Mouse (Mus musculus) spleen, postnatal 10 days (tissue): Measurements from ENCODE around the gene Rnf150.

Experiments used
- DNase-seq, 2 experiments: peaks; one replicate each; pipeline ENCODE4 v3.0.0; 2021 to 2022; ENCODE audit warnings: low spot score in 2 of 2

Rnf150 gene

DNA sequence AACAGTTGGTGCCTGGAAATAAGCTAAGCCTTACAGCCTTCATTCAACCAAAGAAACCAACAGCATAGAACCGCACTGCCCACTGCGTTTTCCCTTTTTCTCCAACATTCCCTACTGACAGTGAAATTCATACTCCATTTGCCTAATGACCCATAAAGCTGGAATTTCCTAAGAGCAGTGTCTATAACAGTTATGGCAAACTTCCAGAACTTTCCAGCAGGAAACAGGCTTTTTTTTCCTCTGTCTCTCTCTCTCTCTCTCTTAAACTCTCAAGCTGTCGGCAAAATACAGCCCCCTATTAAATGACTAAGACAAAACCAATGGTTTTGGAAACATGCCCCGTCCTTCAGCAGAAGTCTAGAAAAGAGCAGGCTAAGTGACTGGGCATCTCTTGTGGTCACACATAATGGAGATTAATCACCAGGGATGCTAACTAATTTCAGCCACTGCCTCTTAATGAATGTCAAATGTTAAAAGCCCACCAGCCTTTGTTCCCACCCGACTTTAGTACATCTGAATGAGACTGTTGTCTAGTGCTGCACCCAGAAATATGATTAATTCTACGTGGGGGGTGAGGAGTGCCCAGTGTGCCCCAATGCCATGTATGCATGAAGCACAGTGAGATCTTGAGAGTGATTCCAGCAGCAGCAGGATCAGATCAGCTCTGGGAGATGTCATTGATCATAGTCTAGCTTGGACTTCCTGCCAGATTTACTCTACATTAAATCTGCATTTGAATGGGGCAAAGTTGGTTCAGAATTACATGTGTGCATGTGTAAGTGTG lies 80.3 kb downstream of the Rnf150 start:
- DNase-seq = no peak

DNA sequence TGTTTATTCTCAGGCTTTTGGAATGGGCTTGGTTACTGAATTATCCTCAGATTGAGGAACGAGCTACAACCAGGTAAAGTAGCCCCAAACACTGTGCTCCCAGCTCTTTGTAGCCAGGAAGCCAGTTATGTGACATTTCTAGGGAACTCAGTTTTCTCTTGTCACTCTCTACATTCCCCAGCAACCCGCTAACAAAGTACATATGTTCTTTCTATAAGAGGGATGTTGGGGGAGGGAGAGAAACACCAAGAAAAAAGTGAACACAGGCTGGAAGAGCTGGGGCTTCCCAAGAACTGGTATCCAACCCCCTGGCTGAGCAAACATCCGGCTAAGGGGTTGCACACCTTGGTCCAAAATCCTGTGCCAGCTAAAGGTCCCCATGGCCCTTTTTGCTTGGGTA lies 82.7 kb downstream of the Rnf150 start:
- DNase-seq = no peak

DNA sequence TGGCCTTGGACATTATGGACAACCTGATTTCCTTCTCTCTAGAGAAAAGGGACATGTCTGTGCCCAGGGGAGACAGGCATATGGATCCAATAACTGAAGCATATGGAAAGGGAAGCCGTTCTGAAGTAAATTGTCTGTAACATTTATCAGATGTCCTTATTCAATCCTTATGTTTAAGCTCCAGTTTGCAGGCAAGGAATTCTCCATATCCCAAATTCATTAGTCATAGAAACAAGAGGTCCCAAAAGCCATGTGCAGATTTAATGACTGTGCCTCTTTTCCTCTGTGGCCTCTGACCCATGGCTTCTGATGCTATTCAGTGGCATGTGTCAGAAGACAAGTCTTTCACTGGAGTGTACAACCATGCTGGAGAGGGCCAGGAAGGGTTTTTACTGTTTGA lies 83.5 kb downstream of the Rnf150 start:
- no peak for DNase-seq

DNA sequence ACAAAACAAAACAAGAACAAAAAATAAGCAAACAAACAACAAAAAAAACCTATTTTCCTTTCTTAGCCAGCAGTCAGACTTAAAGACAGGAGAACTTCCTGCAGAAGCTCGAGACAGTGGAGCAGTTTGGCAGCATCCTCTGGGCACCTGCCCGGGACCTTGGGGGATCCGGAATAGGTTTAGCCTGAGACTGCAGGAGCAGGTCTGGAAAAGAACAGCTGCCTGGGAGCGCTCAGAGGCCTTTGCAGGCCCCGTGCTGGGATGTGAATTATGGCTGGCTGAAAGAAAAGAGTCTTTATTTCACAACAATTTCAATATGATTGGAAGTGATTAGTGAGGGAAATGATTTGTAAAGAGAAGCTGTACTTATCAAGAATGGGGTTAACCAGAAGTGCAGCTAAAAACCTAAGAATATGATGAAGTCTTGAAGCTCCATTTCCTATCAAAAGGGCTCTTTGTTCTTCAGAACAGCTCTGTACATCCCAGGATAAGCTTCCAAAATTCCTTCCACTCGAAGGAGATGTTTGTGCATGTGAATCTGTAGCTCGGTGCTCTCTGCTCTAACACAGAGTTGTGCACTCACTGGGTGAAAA lies 92.1 kb downstream of the Rnf150 start:
- DNase-seq = no peak

- no peak for DNase-seq
Observed at GRCm38 (mm10) chr8:82959491-82959890, 96.3 kb downstream of the Rnf150 start.

- no peak for DNase-seq
Observed at GRCm38 (mm10) chr8:82959980-82960610, 96.9 kb downstream of the Rnf150 start.

GRCm38 (mm10) chr8:82964537-82964936 lies 101.4 kb downstream of the Rnf150 start:
- DNase-seq = no peak

- no peak for DNase-seq
Observed at GRCm38 (mm10) chr8:82967879-82968678, 104.9 kb downstream of the Rnf150 start.

DNA sequence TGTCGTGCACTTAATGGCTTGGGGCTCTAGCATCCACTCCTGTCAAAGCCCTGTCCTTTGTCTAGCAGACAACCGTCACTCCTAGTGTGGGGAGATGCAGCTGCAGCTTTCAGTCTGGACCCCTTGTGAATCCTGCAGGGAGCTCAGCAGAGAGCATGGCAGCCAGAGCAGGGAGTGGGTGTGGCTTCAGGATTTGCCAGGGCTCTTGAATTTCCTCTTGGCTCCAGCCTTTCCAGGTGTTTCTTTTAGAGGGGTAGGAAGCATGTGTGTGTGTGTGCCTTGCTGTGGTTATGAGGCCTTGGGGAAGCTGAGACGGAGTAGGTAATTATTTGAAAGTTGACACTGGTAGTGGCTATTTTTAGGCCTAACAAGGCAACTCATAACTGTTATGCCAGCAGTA lies 106.8 kb downstream of the Rnf150 start:
- no peak for DNase-seq

DNA sequence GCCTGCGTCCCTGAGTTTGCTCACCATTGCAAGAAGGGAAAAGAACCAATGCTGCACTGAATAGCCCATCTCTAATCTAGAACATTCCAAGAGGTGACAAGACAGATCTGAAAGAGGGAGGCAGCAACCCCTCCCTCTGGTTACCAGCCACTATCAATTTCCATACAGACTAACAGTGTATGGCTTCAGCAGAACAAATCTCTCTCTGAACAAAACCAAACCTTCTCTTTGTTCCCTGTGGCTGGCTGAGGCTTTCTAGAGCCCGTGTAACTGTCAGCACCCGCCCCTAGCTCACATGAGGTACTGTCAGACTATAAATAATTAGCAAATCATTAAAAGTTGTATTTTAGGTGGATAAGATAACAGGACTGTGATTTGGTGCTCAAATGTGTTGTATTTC lies 109.7 kb downstream of the Rnf150 start:
- DNase-seq = no peak

- DNase-seq = no peak
Observed at GRCm38 (mm10) chr8:82973331-82973730, 110.2 kb downstream of the Rnf150 start.

DNA sequence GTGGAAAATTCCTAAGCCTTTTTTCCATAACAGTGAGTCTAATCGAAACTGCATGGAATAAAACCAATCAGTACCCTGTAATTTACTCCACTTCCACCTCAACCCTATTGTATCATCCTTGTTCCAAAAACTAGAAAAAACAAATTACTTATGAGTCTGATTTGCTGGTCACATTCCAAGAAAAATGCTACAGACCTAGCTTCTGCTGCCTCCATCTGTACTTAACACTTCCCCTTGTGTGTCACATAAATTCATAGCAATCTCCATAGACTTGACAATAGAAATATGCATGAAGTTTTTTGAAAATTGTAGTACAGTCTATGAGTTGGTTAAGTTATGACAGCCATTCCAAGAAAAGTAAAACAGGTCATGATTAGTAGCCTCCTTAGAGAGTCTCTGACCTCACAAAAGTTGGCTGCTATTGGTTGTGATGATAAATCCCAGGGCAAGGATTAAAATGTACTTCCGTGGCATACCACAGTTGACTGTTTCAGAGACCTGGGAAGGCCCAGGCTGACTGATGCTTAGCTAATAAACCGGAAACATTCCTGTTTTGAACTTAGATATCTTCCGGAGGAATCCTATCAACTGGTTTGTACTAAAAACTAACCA lies 118.2 kb downstream of the Rnf150 start:
- no peak for DNase-seq

DNA sequence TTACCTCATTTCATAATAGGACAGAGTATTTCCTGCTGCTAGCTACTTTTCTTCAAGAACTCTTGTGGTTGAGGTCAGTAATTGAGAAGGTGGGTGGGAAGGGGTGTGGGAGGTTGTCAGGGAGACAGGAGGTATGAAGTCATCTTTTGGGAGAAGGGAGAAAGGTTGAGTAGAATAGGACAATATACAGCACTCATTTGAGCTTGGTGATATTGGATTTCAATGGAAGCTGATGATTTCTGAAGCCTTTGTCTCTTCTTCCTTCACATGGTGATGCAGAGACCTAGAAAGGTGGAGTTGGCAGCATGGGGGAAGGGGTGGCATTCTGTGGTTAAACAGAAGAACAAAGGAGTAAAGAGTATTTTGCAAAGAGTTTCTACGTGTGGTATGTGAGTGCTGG lies 119.7 kb downstream of the Rnf150 start:
- no peak for DNase-seq

GRCm38 (mm10) chr8:82983301-82983700 lies 120.1 kb downstream of the Rnf150 start:
- DNase-seq = no peak

DNA sequence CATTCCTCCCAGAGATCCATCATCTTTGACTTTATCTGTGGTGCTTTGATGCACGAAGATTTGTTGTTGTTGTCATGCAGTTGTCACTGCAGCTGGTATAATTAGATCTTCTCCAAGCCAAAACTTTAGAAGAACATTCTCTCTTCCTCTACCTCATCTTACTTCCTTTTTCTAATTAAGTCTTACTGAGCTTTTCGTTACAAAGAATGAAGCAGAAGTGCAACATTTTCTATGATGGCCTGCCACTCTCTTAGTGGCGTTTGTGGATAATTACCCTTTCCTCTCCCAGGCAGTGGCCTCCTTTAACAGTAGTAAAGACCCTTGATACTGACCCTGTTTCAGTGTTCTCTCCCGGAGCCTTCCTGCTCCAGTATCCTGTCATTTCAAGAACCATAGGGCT lies 128.9 kb downstream of the Rnf150 start:
- no peak for DNase-seq

DNA sequence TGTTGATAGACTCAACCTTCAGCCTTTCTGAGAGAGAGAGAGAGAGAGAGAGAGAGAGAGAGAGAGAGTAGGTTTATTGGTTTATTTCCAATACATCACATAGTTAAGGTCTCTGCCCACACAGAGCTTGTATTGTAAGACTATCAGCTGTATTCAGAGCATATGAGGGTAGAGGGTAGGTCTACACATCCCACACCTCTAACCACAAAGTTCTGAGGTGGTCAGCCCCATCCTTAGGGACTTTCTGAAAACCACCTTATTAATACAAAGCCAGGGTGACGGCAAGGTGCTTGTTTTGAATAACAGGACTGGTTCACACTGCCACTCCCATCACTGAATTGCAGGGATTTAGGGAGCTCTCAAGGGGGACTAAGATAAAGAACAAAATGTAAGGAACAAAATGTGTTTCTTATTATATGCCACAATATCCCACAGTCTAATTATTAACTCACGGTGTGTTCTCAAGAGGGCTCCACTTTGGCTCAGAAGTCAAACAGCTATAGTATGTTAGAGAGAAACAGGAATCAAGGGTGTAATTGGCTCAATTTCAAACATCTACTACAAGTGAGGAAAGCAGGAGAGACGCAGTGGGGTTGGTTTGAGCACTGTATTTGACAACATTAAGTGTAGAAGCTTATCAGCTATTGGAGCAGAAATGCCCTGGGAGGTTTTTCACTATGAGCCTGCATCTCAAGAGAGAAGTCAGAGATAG lies 132.7 kb downstream of the Rnf150 start:
- no peak for DNase-seq

DNA sequence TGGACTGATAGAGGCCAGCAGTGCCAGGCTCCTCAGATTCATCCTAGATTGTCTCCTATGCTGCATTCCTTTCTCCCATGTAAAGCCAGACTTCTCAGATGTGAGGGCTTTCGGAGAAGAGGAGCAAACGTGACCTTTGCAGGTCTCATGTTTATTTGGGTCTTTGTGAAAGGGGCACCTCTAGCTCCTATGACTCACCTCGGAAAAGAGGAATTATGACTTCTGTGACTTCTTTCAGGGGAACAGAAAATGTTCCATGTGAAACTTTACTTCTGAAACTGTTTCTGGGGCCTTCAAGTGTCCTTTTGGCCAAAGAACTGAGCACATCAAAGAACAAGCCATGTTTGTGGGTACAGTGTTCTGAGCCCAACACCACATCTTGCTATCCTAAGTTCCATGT lies 133.7 kb downstream of the Rnf150 start:
- DNase-seq = no peak

GRCm38 (mm10) chr8:82998778-82999177 lies 135.6 kb downstream of the Rnf150 start:
- no peak for DNase-seq

DNA sequence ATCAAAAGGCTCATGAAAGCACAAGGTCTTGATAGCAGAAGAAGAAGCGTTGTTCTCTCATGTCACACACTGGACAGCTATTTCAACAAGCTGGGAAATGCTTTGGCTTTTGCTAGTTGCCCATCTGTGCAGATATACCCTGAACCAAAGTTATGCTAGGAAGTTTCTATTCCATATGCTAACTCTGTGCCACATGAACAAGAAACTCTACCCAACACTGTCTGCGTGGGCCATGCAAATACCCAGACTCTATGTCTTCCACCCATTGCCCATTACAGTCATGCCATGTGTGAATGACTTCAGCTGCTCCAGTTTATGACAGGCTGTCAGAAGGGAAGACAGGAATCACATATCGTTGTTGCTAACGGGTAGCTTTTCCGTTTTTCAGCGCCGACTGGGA lies 140.0 kb downstream of the Rnf150 start:
- no peak for DNase-seq

GRCm38 (mm10) chr8:83009481-83009880 lies 146.3 kb downstream of the Rnf150 start:
- DNase-seq = no peak

DNA sequence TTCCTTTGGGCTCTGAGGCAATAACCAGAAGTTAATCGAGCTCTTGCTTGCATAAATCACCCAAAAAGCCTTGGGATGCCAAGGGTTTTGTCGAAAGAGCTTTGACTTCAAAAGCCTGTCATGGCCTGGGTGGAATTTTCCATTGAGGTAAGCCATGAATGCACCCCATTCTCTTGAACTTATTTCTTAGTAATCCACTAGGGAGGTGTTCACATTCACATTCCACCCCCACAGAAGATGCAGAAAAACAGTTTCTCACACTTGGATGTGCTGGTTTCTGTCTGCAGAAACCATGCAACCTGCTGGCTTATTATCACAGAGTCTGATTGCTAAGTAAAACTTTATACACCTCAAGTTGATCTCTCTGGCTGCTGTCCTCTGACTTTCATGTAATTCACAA lies 148.1 kb downstream of the Rnf150 start:
- no peak for DNase-seq
